Mouse (Mus musculus) testis, adult 2 months (tissue): Measurements from ENCODE around the gene E330034G19Rik.

Experiments used
- CTCF ChIP-seq: fragments of 200-500 bp; IDR thresholded peaks from 2 replicates; pipeline ENCODE4 v1.5.1; 2012; ENCODE audit warnings: low read depth, mild to moderate bottlenecking, inconsistent platforms, low read length, moderate library complexity; ENCODE audit not compliant: control insufficient read depth, insufficient read depth, insufficient replicate concordance
- POLR2A ChIP-seq: fragments of 200-500 bp; IDR thresholded peaks from 2 replicates; pipeline ENCODE4 v1.6.1; 2012; ENCODE audit warnings: low read depth, mild to moderate bottlenecking, inconsistent platforms, low read length, moderate library complexity; ENCODE audit not compliant: control insufficient read depth

DNA sequence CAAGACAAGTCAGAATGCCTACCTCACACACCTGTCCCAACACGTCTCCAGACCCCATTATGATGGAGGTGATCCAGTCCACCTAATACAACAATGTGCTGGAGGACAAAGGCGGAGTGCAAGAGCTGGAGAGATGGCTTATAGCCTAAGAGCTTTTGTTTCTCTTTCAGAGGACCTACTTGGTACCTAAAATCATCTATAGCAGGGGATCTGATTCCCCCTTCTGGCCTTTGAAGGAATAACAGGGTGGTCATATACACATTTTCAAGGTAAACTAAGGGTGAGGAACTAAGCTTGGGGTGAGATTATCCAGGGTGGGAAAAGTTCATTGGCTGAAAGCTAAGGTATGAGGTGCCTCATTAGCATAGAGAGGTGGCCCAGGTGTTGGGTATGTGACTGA, 19.4 kb upstream of the E330034G19Rik start:
- TF ChIP-seq CTCF (no peak), POLR2A (no peak)
